Mouse (Mus musculus) hindbrain, embryonic 16.5 days (tissue): ENCODE results near the gene Rsrc1. TPM values are rescaled to one million over a fixed set of nuclear protein-coding genes. Genes with fewer than 3 reads are reported as not detected.
A peak's percentile ranks its signal among the peaks of the same experiment; 100 is the strongest.

Source experiments
- ATAC-seq: fragments of 200-750 bp; cut with Nextera tagmentation; 2 replicates; pipeline ENCODE4 v1.8.0; 2017; ENCODE audit warnings: moderate TSS enrichment, moderate library complexity
- H3K27ac ChIP-seq: fragments of 300-500 bp; sonication (generic); 2 replicates; pipeline ENCODE4 v1.5.1; 2014; ENCODE audit warnings: low read depth, mild to moderate bottlenecking, control low read depth, low read length, moderate library complexity
- H3K27me3 ChIP-seq: fragments of 300-500 bp; sonication (generic); replicated peaks from 2 replicates; pipeline ENCODE4 v1.6.1; 2014; ENCODE audit warnings: low read length; ENCODE audit not compliant: control insufficient read depth, insufficient read depth
- H3K36me3 ChIP-seq: fragments of 300-500 bp; sonication (generic); 2 replicates; pipeline ENCODE4 v1.6.1; 2014; ENCODE audit warnings: mild to moderate bottlenecking, low read length, moderate library complexity, mixed read lengths; ENCODE audit not compliant: control insufficient read depth, insufficient read depth
- H3K4me1 ChIP-seq: fragments of 300-500 bp; sonication (generic); 2 replicates; pipeline ENCODE4 v1.6.1; 2014; ENCODE audit warnings: low read depth, low read length; ENCODE audit not compliant: control insufficient read depth, insufficient read depth
- H3K4me2 ChIP-seq: fragments of 300-500 bp; sonication (generic); 2 replicates; pipeline ENCODE4 v1.6.1; 2014; ENCODE audit warnings: mild to moderate bottlenecking, low read length, control low read depth, moderate library complexity
- H3K4me3 ChIP-seq: fragments of 300-500 bp; sonication (generic); 2 replicates; pipeline ENCODE4 v1.5.1; 2014; ENCODE audit warnings: mild to moderate bottlenecking, low read length, control low read depth, moderate library complexity
- H3K9ac ChIP-seq: fragments of 300-500 bp; sonication (generic); 2 replicates; pipeline ENCODE4 v1.6.1; 2014; ENCODE audit warnings: low read depth, mild to moderate bottlenecking, control low read depth, low read length, moderate library complexity
- H3K9me3 ChIP-seq: fragments of 300-500 bp; sonication (generic); 2 replicates; pipeline ENCODE4 v1.6.1; 2014; ENCODE audit warnings: mild to moderate bottlenecking, low read length, moderate library complexity; ENCODE audit not compliant: control insufficient read depth
- WGBS: fragments of 180-500 bp; shearing (Covaris S2); extraction: QIAGEN DNeasy Blood & Tissue Kit; methylation state at CpG from one replicate; pipeline ENCODE4 v1.1.7; 2014; 5-methylcytosine and 5-hydroxymethylcytosine counted together
- polyA plus RNA-seq: library from polyadenylated mRNA; unstranded; fragments of >200 nt; fragmentation: Nextera tagmentation; extraction: Ambion mirVana; gene quantifications from 2 replicates; pipeline ENCODE4 v1.2.1, GENCODE M21; 2015

Rsrc1 gene
- polyA plus RNA-seq, 1 experiment from 2014 or later = 30.4 TPM

DNA sequence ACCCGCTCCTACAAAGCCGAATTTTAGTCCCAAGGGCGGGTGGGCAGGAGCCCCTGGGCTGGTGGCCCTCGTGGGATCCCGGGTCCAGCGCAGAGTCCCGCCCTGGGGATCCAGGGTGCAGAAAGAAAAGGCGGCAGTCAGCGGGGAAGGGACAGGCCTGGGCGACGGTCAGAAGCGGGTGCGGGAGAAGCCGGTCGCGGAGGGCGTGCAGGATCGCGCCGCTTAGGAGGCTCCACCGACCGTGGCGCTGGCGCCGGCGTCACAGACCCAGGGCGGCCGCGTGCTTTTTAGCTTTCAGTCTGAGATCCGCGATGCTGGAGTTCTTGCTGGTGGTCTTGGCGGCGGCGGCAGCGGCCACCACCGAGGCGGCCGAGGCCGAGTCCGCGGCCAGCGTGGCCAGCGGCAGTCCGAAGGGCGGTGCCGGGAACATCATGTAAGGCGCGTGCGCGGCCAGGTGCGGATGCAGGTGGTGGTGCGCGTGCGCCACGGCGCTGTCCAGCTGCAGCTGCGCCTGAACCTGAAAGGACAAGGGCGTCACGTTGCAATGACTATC, 7.7 kb upstream of the Rsrc1 start:
- under 1% methylated on average over 59 of the region's 59 CpGs for WGBS
- peak overlapping the region; percentile 78 for H3K4me2 ChIP-seq
- H3K27ac ChIP-seq = no peak overlapping the region
- H3K27me3 ChIP-seq = peaks cover 52% of the 10 kb centered on the region
- peak; percentile 77 for ATAC-seq
- no peaks in the 10 kb centered on the region for H3K9me3 ChIP-seq
- peak overlapping the region; percentile 56 for H3K4me3 ChIP-seq
- peaks cover 10% of the 10 kb centered on the region for H3K4me1 ChIP-seq
- peak overlapping the region; percentile 57 for H3K9ac ChIP-seq
- H3K36me3 ChIP-seq = no peaks in the 10 kb centered on the region

DNA sequence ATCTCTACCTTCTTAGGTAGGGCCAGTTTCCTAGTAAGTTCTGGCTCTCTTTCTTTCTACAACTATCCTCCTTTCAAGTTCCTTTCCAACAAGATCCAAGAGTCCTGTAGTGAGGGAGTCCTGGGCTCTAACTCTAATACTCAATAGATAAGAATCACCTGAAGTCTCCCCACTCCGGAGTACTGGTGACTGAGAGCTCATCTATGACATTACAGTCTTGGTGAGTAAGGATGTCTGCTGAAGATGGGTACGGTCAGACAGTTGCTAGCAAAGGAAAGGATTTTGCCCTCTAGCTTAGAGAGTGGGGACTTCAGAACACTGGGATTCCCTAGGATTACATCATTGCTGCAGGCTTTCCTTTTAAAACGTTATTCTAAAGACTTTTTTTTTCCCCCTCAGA, 6.7 kb upstream of the Rsrc1 start:
- ATAC-seq = no peak
- H3K27me3 ChIP-seq = peaks cover 62% of the 10 kb centered on the region
- no peaks in the 10 kb centered on the region for H3K36me3 ChIP-seq
- H3K4me3 ChIP-seq = no peak overlapping the region
- no peak overlapping the region for H3K27ac ChIP-seq
- peaks cover 10% of the 10 kb centered on the region for H3K4me1 ChIP-seq
- no peak overlapping the region for H3K9ac ChIP-seq
- H3K9me3 ChIP-seq = no peaks in the 10 kb centered on the region
- no peak overlapping the region for H3K4me2 ChIP-seq
- 10% methylated on average over 3 of the region's 3 CpGs for WGBS

- H3K9ac ChIP-seq = no peak overlapping the region
- peaks cover 14% of the 10 kb centered on the region for H3K4me1 ChIP-seq
- ATAC-seq = no peak
- H3K27ac ChIP-seq = no peak overlapping the region
- WGBS = 4% methylated on average over 13 of the region's 13 CpGs
- peaks cover 54% of the 10 kb centered on the region for H3K27me3 ChIP-seq
- no peaks in the 10 kb centered on the region for H3K9me3 ChIP-seq
- H3K4me2 ChIP-seq = no peak overlapping the region
- no peaks in the 10 kb centered on the region for H3K36me3 ChIP-seq
- no peak overlapping the region for H3K4me3 ChIP-seq
Observed at GRCm38 (mm10) chr3:66976889-66977615, 4.1 kb upstream of the Rsrc1 start.

GRCm38 (mm10) chr3:66977811-66978456, 3.3 kb upstream of the Rsrc1 start:
- peak overlapping the region; percentile 15 for H3K4me3 ChIP-seq
- H3K9ac ChIP-seq = no peak overlapping the region
- WGBS = 3% methylated on average over 25 of the region's 25 CpGs
- H3K4me1 ChIP-seq = peaks cover 17% of the 10 kb centered on the region
- H3K9me3 ChIP-seq = no peaks in the 10 kb centered on the region
- peaks cover 52% of the 10 kb centered on the region for H3K27me3 ChIP-seq
- no peak overlapping the region for H3K4me2 ChIP-seq
- H3K27ac ChIP-seq = no peak overlapping the region
- no peaks in the 10 kb centered on the region for H3K36me3 ChIP-seq
- ATAC-seq = no peak

DNA sequence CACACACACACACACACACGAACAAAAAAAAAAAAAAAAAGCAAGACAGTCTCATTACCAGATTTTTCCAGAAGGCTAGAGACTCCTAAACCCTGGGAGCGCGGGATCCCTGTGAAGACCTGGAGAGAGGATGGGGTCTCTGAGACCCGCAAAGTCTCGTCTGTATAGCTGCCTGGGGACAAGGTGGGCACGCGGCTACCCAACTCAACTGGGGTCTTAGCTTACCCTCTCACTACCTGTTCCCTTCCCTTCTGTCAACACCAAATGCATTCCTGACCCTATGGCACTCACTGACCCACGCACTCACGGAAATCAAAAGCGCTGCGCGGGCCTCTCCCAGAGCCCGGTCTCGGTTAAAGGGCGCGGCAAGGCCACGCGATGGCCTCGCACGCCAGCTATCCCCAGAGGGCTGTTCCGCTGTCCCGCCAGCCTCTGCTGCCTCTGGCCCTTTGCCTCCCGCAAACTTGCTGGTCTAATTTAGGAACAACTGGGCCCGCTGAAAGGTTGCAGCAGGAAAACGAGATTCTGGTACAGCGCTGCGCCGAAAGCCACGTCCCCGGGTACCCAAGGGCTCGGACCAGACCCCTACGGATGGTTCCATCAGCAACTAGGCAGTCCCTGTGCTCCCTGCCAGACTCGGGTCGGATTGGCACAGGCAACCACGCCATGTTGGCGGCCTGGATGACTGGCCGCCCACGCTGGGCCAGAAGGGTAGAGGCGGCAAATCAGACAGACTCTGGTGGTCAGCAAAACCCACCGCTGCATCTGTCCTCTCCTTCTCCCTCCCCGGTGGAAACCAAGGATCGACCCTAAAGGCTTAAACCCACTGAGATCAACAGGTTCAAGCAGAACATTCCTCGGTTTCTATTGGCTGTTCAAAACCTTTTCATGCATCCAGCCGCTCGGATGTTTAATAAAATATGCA, 2.5 kb upstream of the Rsrc1 start:
- H3K27ac ChIP-seq = peak overlapping the region; percentile 6; the same call in 1 of the 2 replicates

DNA sequence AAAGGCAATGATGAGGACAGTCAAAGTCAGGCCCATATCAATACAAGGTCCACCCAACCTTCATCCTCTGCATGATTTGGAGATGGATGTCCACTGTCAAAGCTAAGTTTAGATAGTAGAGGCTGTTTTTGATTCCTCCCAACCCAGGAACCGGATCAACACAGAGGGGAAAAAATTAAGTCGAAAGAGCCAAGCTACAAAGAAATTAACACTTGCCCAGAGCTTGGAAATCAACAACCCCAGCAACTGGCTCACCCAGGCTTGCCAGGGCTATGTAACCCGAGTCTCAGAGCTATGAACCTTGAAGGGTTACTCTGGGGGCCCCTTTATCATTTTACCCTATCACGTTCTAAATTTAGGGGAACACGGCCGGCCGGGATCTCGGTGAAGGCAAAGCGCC, 1.7 kb upstream of the Rsrc1 start:
- Histone ChIP-seq H3K4me3 (peak overlapping the region; percentile 28), H3K9ac (no peak overlapping the region), H3K4me2 (no peak overlapping the region), H3K27ac (no peak overlapping the region), H3K27me3 (peaks cover 42% of the 10 kb centered on the region), H3K36me3 (no peaks in the 10 kb centered on the region), H3K4me1 (peaks cover 9% of the 10 kb centered on the region), H3K9me3 (no peaks in the 10 kb centered on the region)
- no peak for ATAC-seq
- WGBS = 4% methylated on average over 9 of the region's 9 CpGs

More for the DNA sequence above, 2.5 kb upstream of the Rsrc1 start:
- under 1% methylated on average over 45 of the region's 45 CpGs for WGBS
- ATAC-seq = no peak
- Histone ChIP-seq H3K36me3 (no peaks in the 10 kb centered on the region), H3K4me1 (peaks cover 10% of the 10 kb centered on the region), H3K9ac (peak overlapping the region; percentile 27; the same call in 1 of the 2 replicates), H3K4me2 (peak overlapping the region; percentile 33), H3K27me3 (peaks cover 46% of the 10 kb centered on the region), H3K4me3 (peak overlapping the region; percentile 28), H3K9me3 (no peaks in the 10 kb centered on the region)

DNA sequence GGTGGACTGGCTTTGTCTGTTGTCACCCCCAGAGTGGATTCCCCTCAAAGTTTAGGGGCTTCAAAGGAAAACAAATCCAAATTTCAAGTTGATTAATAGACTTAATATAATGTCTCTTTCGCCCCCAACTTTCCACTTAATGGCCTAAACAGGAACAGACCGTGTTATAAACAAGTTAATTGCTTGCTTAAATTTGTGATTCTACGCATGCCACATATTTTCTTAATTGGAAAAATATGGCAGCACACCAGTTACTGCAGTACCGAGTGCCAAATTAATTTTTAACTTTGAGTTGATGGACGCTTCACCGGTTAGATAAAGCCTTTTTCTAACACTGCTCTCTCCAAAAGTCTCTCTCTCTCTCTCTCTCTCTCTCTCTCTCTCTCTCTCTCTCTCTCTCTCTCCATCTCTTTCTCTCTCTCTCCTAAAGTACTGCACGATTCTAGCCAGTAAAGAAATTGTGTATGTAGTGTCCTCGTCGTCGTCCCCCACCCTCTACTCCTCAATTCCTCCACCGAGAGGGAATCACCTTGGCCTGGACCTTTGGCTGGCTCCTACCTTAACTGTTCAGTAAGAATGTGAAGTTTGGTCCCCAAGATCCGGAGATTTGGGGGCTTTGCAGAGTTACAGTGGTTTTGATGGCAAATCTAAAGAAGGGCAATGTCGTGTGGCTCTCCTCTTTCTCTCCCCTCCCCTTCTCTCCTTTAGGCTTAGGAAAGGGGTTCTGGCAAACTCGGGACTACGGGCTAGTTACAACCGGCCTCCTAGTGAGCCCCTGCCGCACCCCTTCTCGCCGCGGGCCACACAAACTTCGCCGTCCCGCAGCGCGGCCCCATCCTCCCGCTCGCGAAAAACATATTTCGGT, 847 bp upstream of the Rsrc1 start:
- H3K4me3 ChIP-seq = peak overlapping the region; percentile 43
- H3K4me2 ChIP-seq = peak overlapping the region; percentile 73
- H3K9ac ChIP-seq = 0 out of 2 replicates have a peak overlapping the region, but pooled peaks have one; percentile 2
- H3K4me1 ChIP-seq = peaks cover 9% of the 10 kb centered on the region
- H3K9me3 ChIP-seq = no peaks in the 10 kb centered on the region
- ATAC-seq = no peak
- 3% methylated on average over 29 of the region's 29 CpGs for WGBS
- H3K27me3 ChIP-seq = peaks cover 35% of the 10 kb centered on the region
- no peaks in the 10 kb centered on the region for H3K36me3 ChIP-seq
- H3K27ac ChIP-seq = no peak overlapping the region

GRCm38 (mm10) chr3:66981706-66982105, 516 bp downstream of the Rsrc1 start, which contains the start of gene Shox2:
Gene Shox2, minus strand, starts transcription at chr3:66981771.
- Histone ChIP-seq H3K4me2 (peak within 1 kb of the TSS; percentile 73), H3K9ac (peak within 1 kb of the TSS; percentile 56), H3K9me3 (no peaks in the 10 kb centered on the region), H3K27ac (peak within 1 kb of the TSS; percentile 56), H3K4me1 (peaks cover 13% of the 10 kb centered on the region), H3K4me3 (peak within 1 kb of the TSS; percentile 43), H3K27me3 (peaks cover 31% of the 10 kb centered on the region), H3K36me3 (no peaks in the 10 kb centered on the region)
- under 1% methylated on average over 15 of the region's 15 CpGs for WGBS
- ATAC-seq = no peak
